Mouse (Mus musculus) CH12.LX (cell line): ENCODE results near the gene Ccdc171. TPM values are rescaled to one million over a fixed set of nuclear protein-coding genes. Genes with fewer than 3 reads are reported as not detected.

Experiments
- DNase-seq: peaks from one replicate; pipeline ENCODE4 v3.0.0-alpha.2; 2013; ENCODE audit errors: extremely low read depth
- H3K27ac ChIP-seq: 2 replicates; pipeline ENCODE4 v1.5.1; 2012; ENCODE audit warnings: low read depth, mild to moderate bottlenecking, control low read depth, moderate library complexity; ENCODE audit not compliant: insufficient read depth
- H3K27me3 ChIP-seq: replicated peaks from 2 replicates; pipeline ENCODE3; 2012; ENCODE audit warnings: inconsistent platforms
- H3K36me3 ChIP-seq, 2 experiments: replicated peaks in 1 of 2; 2 replicates each; pipeline versions ENCODE3 to v1.6.1; 2012; ENCODE audit warnings: inconsistent platforms in 1 of 2, low read length in 1 of 2, mild to moderate bottlenecking in 1 of 2, mixed read lengths in 1 of 2, moderate library complexity in 1 of 2; ENCODE audit not compliant: control insufficient read depth in 1 of 2, insufficient read depth in 1 of 2
- H3K4me1 ChIP-seq, 2 experiments: 2 replicates each; pipeline ENCODE4 v1.6.1; 2012; ENCODE audit warnings: inconsistent platforms in 1 of 2, moderate library complexity in 1 of 2; ENCODE audit not compliant: insufficient read depth in 2 of 2, control insufficient read depth in 1 of 2
- H3K4me2 ChIP-seq: 2 replicates; pipeline ENCODE4 v1.6.1; 2012; ENCODE audit warnings: low read depth, mild to moderate bottlenecking, control low read depth; ENCODE audit not compliant: poor library complexity, insufficient read depth, severe bottlenecking
- H3K4me3 ChIP-seq, 3 experiments: fragments of 150-350 bp in 1 of 3; sonication (generic) in 1 of 3; replicated peaks in 1 of 3; 2 replicates each; pipeline versions ENCODE3 to v1.5.1; 2011 to 2012; ENCODE audit warnings: low read depth in 2 of 3, low read length in 2 of 3, mild to moderate bottlenecking in 2 of 3, moderate library complexity in 2 of 3, control low read depth in 1 of 3, improper control_type of control experiment in 1 of 3, inconsistent platforms in 1 of 3, mixed read lengths in 1 of 3; ENCODE audit not compliant: poor library complexity in 1 of 3
- H3K79me2 ChIP-seq: replicated peaks from 2 replicates; pipeline ENCODE4 v1.6.1; 2012; ENCODE audit warnings: mild to moderate bottlenecking, moderate library complexity; ENCODE audit not compliant: control insufficient read depth, poor library complexity, insufficient read depth, severe bottlenecking; ENCODE audit errors: extremely low read depth
- H3K9ac ChIP-seq: 2 replicates; pipeline ENCODE4 v1.6.1; 2012; ENCODE audit warnings: low read depth, mild to moderate bottlenecking, control low read depth, moderate library complexity; ENCODE audit not compliant: insufficient read depth
- H3K9me3 ChIP-seq: replicated peaks from 2 replicates; pipeline ENCODE3; 2012; ENCODE audit warnings: low read length, inconsistent platforms, mixed read lengths
- CHD1 ChIP-seq: IDR thresholded peaks from 2 replicates; pipeline ENCODE4 v1.6.1; 2012; ENCODE audit warnings: low read depth, low read length, improper control_type of control experiment, inconsistent platforms
- CHD2 ChIP-seq: IDR thresholded peaks from 2 replicates; pipeline ENCODE4 v1.6.1; 2011; ENCODE audit warnings: low read length, improper control_type of control experiment
- CTCF ChIP-seq, 2 experiments: IDR thresholded peaks in 1 of 2; conservative IDR thresholded peaks in 1 of 2; 2 replicates each; pipeline ENCODE4 v1.5.1; 2011 to 2012; ENCODE audit warnings: low read depth in 2 of 2, low read length in 2 of 2, improper control_type of control experiment in 1 of 2, inconsistent platforms in 1 of 2, mild to moderate bottlenecking in 1 of 2, moderate library complexity in 1 of 2
- E2F4 ChIP-seq: IDR thresholded peaks from 2 replicates; pipeline ENCODE4 v1.6.1; 2011; ENCODE audit warnings: low read depth, low read length, improper control_type of control experiment; ENCODE audit not compliant: insufficient replicate concordance
- EP300 ChIP-seq: IDR thresholded peaks from 2 replicates; pipeline ENCODE4 v1.6.1; 2011; ENCODE audit warnings: low read length, improper control_type of control experiment
- GABPA ChIP-seq: IDR thresholded peaks from 2 replicates; pipeline ENCODE4 v1.6.1; 2012; ENCODE audit warnings: low read depth, low read length, improper control_type of control experiment, inconsistent platforms; ENCODE audit not compliant: insufficient replicate concordance
- IRF4 ChIP-seq: IDR thresholded peaks from 2 replicates; pipeline ENCODE4 v1.6.1; 2014; ENCODE audit warnings: low read depth, mild to moderate bottlenecking, inconsistent platforms, low read length, improper control_type of control experiment
- JUN ChIP-seq: IDR thresholded peaks from 2 replicates; pipeline ENCODE4 v1.6.1; 2011; ENCODE audit warnings: low read depth, mild to moderate bottlenecking, low read length, improper control_type of control experiment, moderate library complexity; ENCODE audit not compliant: insufficient read depth
- JUND ChIP-seq: conservative IDR thresholded peaks from 2 replicates; pipeline ENCODE4 v1.6.1; 2011; ENCODE audit warnings: low read depth, low read length, improper control_type of control experiment
- MAFK ChIP-seq: IDR thresholded peaks from 2 replicates; pipeline ENCODE4 v1.6.1; 2011; ENCODE audit warnings: low read length, improper control_type of control experiment; ENCODE audit not compliant: insufficient replicate concordance
- MAX ChIP-seq: IDR thresholded peaks from 2 replicates; pipeline ENCODE4 v1.6.1; 2011; ENCODE audit warnings: low read length, improper control_type of control experiment
- POLR2AphosphoS2 ChIP-seq: IDR thresholded peaks from 2 replicates; pipeline ENCODE4 v1.6.1; 2011; ENCODE audit warnings: low read depth, low read length, improper control_type of control experiment
- RAD21 ChIP-seq: IDR thresholded peaks from 2 replicates; pipeline ENCODE4 v1.6.1; 2011; ENCODE audit warnings: low read depth, mild to moderate bottlenecking, low read length, improper control_type of control experiment, moderate library complexity
- TBP ChIP-seq: conservative IDR thresholded peaks from 2 replicates; pipeline ENCODE4 v1.6.1; 2011; ENCODE audit warnings: low read depth, low read length, improper control_type of control experiment
- UBTF ChIP-seq: IDR thresholded peaks from 2 replicates; pipeline ENCODE4 v1.6.1; 2012; ENCODE audit warnings: low read depth, mild to moderate bottlenecking, inconsistent platforms, low read length, improper control_type of control experiment, moderate library complexity
- USF1 ChIP-seq: IDR thresholded peaks from 2 replicates; pipeline ENCODE4 v1.6.1; 2014; ENCODE audit warnings: low read depth, mild to moderate bottlenecking, inconsistent platforms, low read length, improper control_type of control experiment
- USF2 ChIP-seq: conservative IDR thresholded peaks from 2 replicates; pipeline ENCODE4 v1.6.1; 2011; ENCODE audit warnings: low read depth, low read length, improper control_type of control experiment
- ZMIZ1 ChIP-seq: IDR thresholded peaks from 2 replicates; pipeline ENCODE4 v1.6.1; 2012; ENCODE audit warnings: low read depth, mild to moderate bottlenecking, inconsistent platforms, low read length, improper control_type of control experiment
- ZNF384 ChIP-seq: IDR thresholded peaks from 2 replicates; pipeline ENCODE4 v1.6.1; 2012; ENCODE audit warnings: low read depth, low read length, improper control_type of control experiment, inconsistent platforms
- dilution Hi-C: fragments of 300-500 bp; cut with MboI; formaldehyde crosslinking; loops from 2 replicates; pipeline ENCODE4 v1.14.3; 2020; ENCODE audit warnings: low sequenced_read_pairs; ENCODE audit not compliant: extremely low pct_unique_long_range_greater_than_20kb, extremely low pct_ligation_motif_present
- in situ Hi-C: fragments of 300-500 bp; cut with MboI; formaldehyde crosslinking; loops from 3 replicates; pipeline ENCODE4 v1.14.3; 2019; ENCODE audit warnings: low sequenced_read_pairs, low pct_ligation_motif_present, low pct_unique_long_range_greater_than_20kb, mixed read lengths
- polyA plus RNA-seq: library from polyadenylated mRNA; unstranded; fragments of >175 nt; gene quantifications from 2 replicates; pipeline ENCODE4 v1.2.1, GENCODE M21; 2012; ENCODE audit warnings: low read depth; ENCODE audit not compliant: insufficient read length
- total RNA-seq, 2 experiments: library from RNA; depleted of rRNA; stranded (reverse); fragments of 300-350 nt in 1 of 2; fragments of >200 nt in 1 of 2; gene quantifications; 2 replicates each; pipeline ENCODE4 v1.2.3; 2012 to 2014

Ccdc171 gene
- total and polyA plus RNA-seq, 3 experiments: 0.93 to 2.2 (median 1.5) TPM

DNA sequence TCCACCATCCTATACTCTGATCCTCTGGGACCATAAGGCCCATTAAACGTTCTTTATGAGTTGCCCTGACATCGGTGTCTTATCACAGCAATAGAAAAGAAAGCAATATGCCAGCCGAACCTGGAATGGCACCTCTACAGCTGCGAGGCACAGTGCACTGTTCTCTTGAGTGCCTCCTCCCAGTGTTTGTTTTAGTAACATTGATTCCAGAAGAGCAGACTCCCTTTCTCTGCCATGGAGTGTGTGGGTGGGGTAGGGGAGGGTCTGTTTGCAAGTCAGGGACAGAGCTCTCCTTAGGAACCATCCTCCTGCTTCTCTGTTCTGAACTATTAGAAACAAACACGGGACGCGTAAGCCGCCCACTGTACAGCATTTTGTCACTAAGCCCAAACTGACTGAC, 352.9 kb downstream of the Ccdc171 start:
- H3K9ac ChIP-seq: no peak overlapping the region
- H3K79me2 ChIP-seq: no peaks in the 10 kb centered on the region
- H3K4me2 ChIP-seq: no peak overlapping the region
- in situ Hi-C loops: no loop called here
- no peak for DNase-seq
- H3K9me3 ChIP-seq: no peaks in the 10 kb centered on the region
- dilution Hi-C loops: no loop called here
- TF ChIP-seq CTCF (conservative IDR thresholded peaks at IDR 0.05 in 1 of 2, IDR thresholded peaks at IDR 0.05 in 1 of 2; ENCODE audit: low read depth in 2 of 2, low read length in 2 of 2): no peak
- TF ChIP-seq, all 38 proteins: peak for 0
- H3K4me1 ChIP-seq: no peaks in the 10 kb centered on the region
- H3K36me3 ChIP-seq: peaks cover 0 to 35% of the 10 kb centered on the region in 2 experiments
- H3K27ac ChIP-seq: no peak overlapping the region
- H3K4me3 ChIP-seq: no peak overlapping the region
- H3K27me3 ChIP-seq: no peaks in the 10 kb centered on the region

DNA sequence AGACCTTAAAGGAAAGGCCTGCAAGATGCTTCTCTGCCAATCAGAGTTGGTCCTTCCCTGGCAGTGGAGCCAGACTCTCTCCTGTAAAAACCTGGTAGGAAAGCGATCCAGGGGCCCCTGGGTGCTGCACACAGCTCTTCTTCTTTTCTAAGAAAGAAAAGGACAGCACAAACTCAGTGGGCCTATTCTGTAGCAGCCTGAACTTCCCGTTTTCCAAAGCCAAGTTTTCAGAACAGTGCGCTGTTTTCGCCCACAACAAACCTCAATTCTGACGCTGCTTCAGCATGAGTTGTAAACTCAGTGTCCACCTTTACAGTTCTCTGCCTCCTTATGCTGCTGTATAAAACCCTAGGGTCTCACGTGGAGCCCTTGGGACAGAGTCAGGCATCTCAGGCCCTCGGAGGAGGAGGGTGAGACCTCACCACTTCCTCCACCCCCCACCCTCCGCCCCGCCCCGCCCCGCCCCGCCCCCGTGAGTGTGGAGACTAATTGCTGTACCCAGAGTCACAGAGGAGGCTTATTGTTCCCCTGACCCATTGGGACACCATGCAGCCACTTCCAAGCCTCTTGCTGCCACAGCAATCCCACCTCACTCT, 363.2 kb downstream of the Ccdc171 start:
- DNase-seq: peak; percentile 34
- dilution Hi-C loops: no loop called here
- Histone ChIP-seq H3K27ac (no peak overlapping the region), H3K4me3 (peak overlapping the region in 1 of 3 experiments; percentile 47), H3K9ac (no peak overlapping the region), H3K36me3 (peaks cover 0 to 9% of the 10 kb centered on the region in 2 experiments), H3K79me2 (no peaks in the 10 kb centered on the region), H3K4me1 (peaks cover 0 to 18% of the 10 kb centered on the region in 2 experiments; a peak in 2 of 4 replicates), H3K4me2 (no peak overlapping the region), H3K9me3 (no peaks in the 10 kb centered on the region), H3K27me3 (no peaks in the 10 kb centered on the region)
- in situ Hi-C loops: no loop called here
- no peak for TF ChIP-seq RAD21
- no peak for TF ChIP-seq USF2
- TF ChIP-seq CHD2: no peak
- no peak for TF ChIP-seq ZNF384
- TF ChIP-seq USF1: no peak
- no peak for TF ChIP-seq MAFK
- TF ChIP-seq TBP: no peak

- Histone ChIP-seq H3K9me3 (no peaks in the 10 kb centered on the region), H3K4me2 (no peak overlapping the region), H3K27me3 (peaks cover 4% of the 10 kb centered on the region), H3K4me1 (no peaks in the 10 kb centered on the region), H3K79me2 (no peaks in the 10 kb centered on the region), H3K36me3 (no peaks in the 10 kb centered on the region), H3K27ac (no peak overlapping the region), H3K9ac (no peak overlapping the region), H3K4me3 (no peak overlapping the region)
- dilution Hi-C loops (no loop called here), in situ Hi-C loops (no loop called here)
- TF ChIP-seq E2F4 (no peak), UBTF (no peak), ZMIZ1 (no peak), MAX (no peak), JUND (no peak), RAD21 (no peak), MAFK (no peak), EP300 (no peak), GABPA (no peak), USF1 (no peak), CHD1 (no peak), IRF4 (no peak), POLR2AphosphoS2 (no peak), JUN (no peak), CTCF (conservative IDR thresholded peaks at IDR 0.05 in 1 of 2, IDR thresholded peaks at IDR 0.05 in 1 of 2; ENCODE audit: low read depth in 2 of 2, low read length in 2 of 2) (no peak)
- DNase-seq: no peak
These were observed 376.8 kb downstream of the Ccdc171 start for GRCm38 (mm10) chr4:83902081-83902645.
